Mouse (Mus musculus): ENCODE results near the gene Ptdss2. TPM values are rescaled to one million over a fixed set of nuclear protein-coding genes. Genes with fewer than 3 reads are reported as not detected.
A peak's percentile ranks its signal among the peaks of the same experiment; 100 is the strongest.

Ptdss2 gene
- polyA plus RNA-seq, 1 experiment from 2014 or later: 56.5 TPM

- Histone ChIP-seq H3K9ac (peak overlapping the region; percentile 42; the same call in 1 of the 2 replicates), H3K27ac (peak overlapping the region; percentile 84), H3K4me2 (peak overlapping the region; percentile 92), H3K4me1 (replicated peaks) (peaks cover 26% of the 10 kb centered on the region), H3K27me3 (no peaks in the 10 kb centered on the region), H3K9me3 (replicated peaks) (no peaks in the 10 kb centered on the region), H3K36me3 (peaks cover 20% of the 10 kb centered on the region), H3K4me3 (peak overlapping the region; percentile 95)
- 0 out of 2 replicates have a peak, but pooled peaks have one; percentile 3 for ATAC-seq (replicated peaks; ENCODE audit: insufficient number of reproducible peaks, insufficient read depth, low FRiP score, low read depth)
- 1% methylated on average over 28 of the region's 28 CpGs for WGBS
Observed at GRCm38 (mm10) chr7:141194830-141195229, 72.6 kb downstream of the Ptdss2 start.

GRCm38 (mm10) chr7:141195754-141196153 is 73.6 kb downstream of the Ptdss2 start:
- WGBS: 96% methylated on average over 2 of the region's 2 CpGs
- Histone ChIP-seq H3K9ac (no peak overlapping the region), H3K36me3 (peaks cover 11% of the 10 kb centered on the region), H3K4me2 (peak overlapping the region; percentile 92; the same call in 1 of the 2 replicates), H3K4me3 (no peak overlapping the region), H3K4me1 (replicated peaks) (peaks cover 26% of the 10 kb centered on the region), H3K27me3 (no peaks in the 10 kb centered on the region), H3K27ac (no peak overlapping the region), H3K9me3 (replicated peaks) (no peaks in the 10 kb centered on the region)
- ATAC-seq (replicated peaks; ENCODE audit: insufficient number of reproducible peaks, insufficient read depth, low FRiP score, low read depth): no peak

- H3K4me2 ChIP-seq: no peak overlapping the region
- no peak overlapping the region for H3K9ac ChIP-seq
- 92% methylated on average over 8 of the region's 8 CpGs for WGBS
- H3K9me3 ChIP-seq (replicated peaks): no peaks in the 10 kb centered on the region
- peaks cover 23% of the 10 kb centered on the region for H3K4me1 ChIP-seq (replicated peaks)
- no peak overlapping the region for H3K27ac ChIP-seq
- H3K4me3 ChIP-seq: no peak overlapping the region
- H3K27me3 ChIP-seq: no peaks in the 10 kb centered on the region
- ATAC-seq (replicated peaks; ENCODE audit: insufficient number of reproducible peaks, insufficient read depth, low FRiP score, low read depth): no peak
- H3K36me3 ChIP-seq: peaks cover 1% of the 10 kb centered on the region
Observed at GRCm38 (mm10) chr7:141196619-141197282, 74.6 kb downstream of the Ptdss2 start.

GRCm38 (mm10) chr7:141198121-141198520 is 75.9 kb downstream of the Ptdss2 start:
- WGBS: 90% methylated on average over 4 of the region's 4 CpGs
- no peaks in the 10 kb centered on the region for H3K9me3 ChIP-seq (replicated peaks)

DNA sequence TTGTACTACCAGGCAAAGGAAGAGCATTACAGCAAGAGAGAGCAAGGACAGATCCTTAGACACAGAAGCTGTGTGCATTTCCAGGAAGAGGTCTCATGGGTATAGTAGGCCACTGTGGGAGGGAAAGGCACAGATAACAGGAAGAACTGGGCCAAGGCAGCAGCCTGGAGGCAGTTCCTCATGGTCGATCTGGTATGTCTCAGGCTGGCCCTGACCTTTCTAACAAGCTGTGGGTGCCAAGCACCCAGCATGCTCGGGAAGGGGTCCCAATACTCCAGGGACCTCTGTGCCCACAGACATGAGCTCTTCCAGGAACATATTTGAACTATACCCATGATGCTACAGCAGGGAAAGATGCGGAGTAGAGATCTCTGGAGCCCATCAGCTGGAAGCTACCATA is 82.4 kb downstream of the Ptdss2 start:
- no peak overlapping the region for H3K4me3 ChIP-seq
- no peak for ATAC-seq (replicated peaks; ENCODE audit: insufficient number of reproducible peaks, insufficient read depth, low FRiP score, low read depth)
- no peak overlapping the region for H3K4me2 ChIP-seq
- H3K4me1 ChIP-seq (replicated peaks): no peaks in the 10 kb centered on the region
- H3K27ac ChIP-seq: no peak overlapping the region
- 61% methylated on average over 3 of the region's 3 CpGs for WGBS
- no peaks in the 10 kb centered on the region for H3K27me3 ChIP-seq
- no peak overlapping the region for H3K9ac ChIP-seq
- no peaks in the 10 kb centered on the region for H3K36me3 ChIP-seq
- H3K9me3 ChIP-seq (replicated peaks): no peaks in the 10 kb centered on the region

More at GRCm38 (mm10) chr7:141198121-141198520, 75.9 kb downstream of the Ptdss2 start:
- Histone ChIP-seq H3K4me3 (no peak overlapping the region), H3K27me3 (no peaks in the 10 kb centered on the region), H3K4me2 (no peak overlapping the region), H3K9ac (no peak overlapping the region), H3K36me3 (no peaks in the 10 kb centered on the region), H3K4me1 (replicated peaks) (peaks cover 9% of the 10 kb centered on the region), H3K27ac (no peak overlapping the region)
- ATAC-seq (replicated peaks; ENCODE audit: insufficient number of reproducible peaks, insufficient read depth, low FRiP score, low read depth): no peak

DNA sequence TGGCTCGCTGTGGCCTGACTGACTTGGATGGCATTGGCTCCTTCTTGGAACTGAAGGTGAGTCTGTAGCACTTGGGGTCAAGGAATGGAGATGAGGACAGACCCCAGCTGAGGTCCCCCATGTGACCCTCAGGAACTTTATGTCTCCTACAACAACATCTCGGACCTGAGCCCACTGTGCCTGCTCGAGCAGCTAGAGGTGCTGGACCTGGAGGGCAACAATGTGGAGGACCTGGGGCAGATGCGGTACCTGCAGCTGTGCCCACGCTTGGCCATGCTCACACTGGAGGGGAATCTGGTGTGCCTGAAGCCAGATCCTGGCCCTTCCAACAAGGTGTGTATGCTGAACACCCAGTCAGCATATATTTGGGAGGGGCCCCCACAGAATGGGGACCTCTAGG is 83.3 kb downstream of the Ptdss2 start:
- ATAC-seq (replicated peaks; ENCODE audit: insufficient number of reproducible peaks, insufficient read depth, low FRiP score, low read depth): no peak
- no peaks in the 10 kb centered on the region for H3K4me1 ChIP-seq (replicated peaks)
- no peak overlapping the region for H3K27ac ChIP-seq
- no peaks in the 10 kb centered on the region for H3K36me3 ChIP-seq
- H3K9ac ChIP-seq: no peak overlapping the region
- no peaks in the 10 kb centered on the region for H3K9me3 ChIP-seq (replicated peaks)
- WGBS: 89% methylated on average over 5 of the region's 5 CpGs
- no peak overlapping the region for H3K4me3 ChIP-seq
- no peaks in the 10 kb centered on the region for H3K27me3 ChIP-seq
- no peak overlapping the region for H3K4me2 ChIP-seq

- 85% methylated on average over 18 of the region's 18 CpGs for WGBS
Observed at GRCm38 (mm10) chr7:141206182-141206937, 84.2 kb downstream of the Ptdss2 start.

More at GRCm38 (mm10) chr7:141206182-141206937, 84.2 kb downstream of the Ptdss2 start:
- Histone ChIP-seq H3K36me3 (no peaks in the 10 kb centered on the region), H3K4me3 (no peak overlapping the region), H3K4me1 (replicated peaks) (no peaks in the 10 kb centered on the region), H3K27me3 (no peaks in the 10 kb centered on the region), H3K4me2 (no peak overlapping the region), H3K9ac (no peak overlapping the region), H3K27ac (no peak overlapping the region), H3K9me3 (replicated peaks) (no peaks in the 10 kb centered on the region)
- ATAC-seq (replicated peaks; ENCODE audit: insufficient number of reproducible peaks, insufficient read depth, low FRiP score, low read depth): no peak

Other genes with a start within 250 kb of the Ptdss2 start
- gene Psmd13, start 240.4 kb upstream of the Ptdss2 start, polyA plus RNA-seq (2015; fragmentation: Nextera tagmentation; extraction: Ambion mirVana): 154 and 179 TPM in 2 replicates
- gene Sirt3, start 240.1 kb upstream of the Ptdss2 start, polyA plus RNA-seq (2015; fragmentation: Nextera tagmentation; extraction: Ambion mirVana): 54.1 and 55.8 TPM in 2 replicates
- gene Cox8b, start 221.9 kb upstream of the Ptdss2 start, polyA plus RNA-seq (2015; fragmentation: Nextera tagmentation; extraction: Ambion mirVana): 309 and 515 TPM in 2 replicates
- 0.24 and 2.8 TPM in 2 replicates for gene Nlrp6, start 201.5 kb upstream of the Ptdss2 start, polyA plus RNA-seq (2015; fragmentation: Nextera tagmentation; extraction: Ambion mirVana)
- gene Pgghg, start 181.0 kb upstream of the Ptdss2 start, polyA plus RNA-seq (2015; fragmentation: Nextera tagmentation; extraction: Ambion mirVana): 9.3 and 15.5 TPM in 2 replicates
- gene Ifitm5, start 172.1 kb upstream of the Ptdss2 start, polyA plus RNA-seq (2015; fragmentation: Nextera tagmentation; extraction: Ambion mirVana): 1.6 and 2.5 TPM in 2 replicates
- gene Gm45717, start 166.4 kb upstream of the Ptdss2 start, polyA plus RNA-seq (2015; fragmentation: Nextera tagmentation; extraction: Ambion mirVana): not detected in 2 replicates
- 459 and 624 TPM in 2 replicates for gene Ifitm2, start 166.4 kb upstream of the Ptdss2 start, polyA plus RNA-seq (2015; fragmentation: Nextera tagmentation; extraction: Ambion mirVana)
- 11.7 and 49.8 TPM in 2 replicates for gene Ifitm1, start 155.2 kb upstream of the Ptdss2 start, polyA plus RNA-seq (2015; fragmentation: Nextera tagmentation; extraction: Ambion mirVana)
- gene Ifitm3, start 111.6 kb upstream of the Ptdss2 start, polyA plus RNA-seq (2015; fragmentation: Nextera tagmentation; extraction: Ambion mirVana): 103 and 212 TPM in 2 replicates
- 0.53 and 1.4 TPM in 2 replicates for gene Ifitm6, start 104.5 kb upstream of the Ptdss2 start, polyA plus RNA-seq (2015; fragmentation: Nextera tagmentation; extraction: Ambion mirVana)
- not detected in 2 replicates for gene Gm17387, start 93.3 kb upstream of the Ptdss2 start, polyA plus RNA-seq (2015; fragmentation: Nextera tagmentation; extraction: Ambion mirVana)
- gene B4galnt4, start 61.3 kb upstream of the Ptdss2 start, polyA plus RNA-seq (2015; fragmentation: Nextera tagmentation; extraction: Ambion mirVana): 1.0 and 2.0 TPM in 2 replicates
- gene Pkp3, start 44.2 kb upstream of the Ptdss2 start, polyA plus RNA-seq (2015; fragmentation: Nextera tagmentation; extraction: Ambion mirVana): 0.97 and 5.9 TPM in 2 replicates
- gene Sigirr, start 21.8 kb upstream of the Ptdss2 start, polyA plus RNA-seq (2015; fragmentation: Nextera tagmentation; extraction: Ambion mirVana): 3.6 and 5.6 TPM in 2 replicates
- gene Ano9, start 4.6 kb upstream of the Ptdss2 start, polyA plus RNA-seq (2015; fragmentation: Nextera tagmentation; extraction: Ambion mirVana): 0.16 and 0.82 TPM in 2 replicates
- gene Rnh1, start 50.5 kb downstream of the Ptdss2 start, polyA plus RNA-seq (2015; fragmentation: Nextera tagmentation; extraction: Ambion mirVana): 86.6 and 111 TPM in 2 replicates
- gene Hras, start 71.6 kb downstream of the Ptdss2 start, polyA plus RNA-seq (2015; fragmentation: Nextera tagmentation; extraction: Ambion mirVana): 74.4 and 92.5 TPM in 2 replicates
- 2.7 and 4.0 TPM in 2 replicates for gene Lrrc56, start 71.8 kb downstream of the Ptdss2 start, polyA plus RNA-seq (2015; fragmentation: Nextera tagmentation; extraction: Ambion mirVana)
- 0.23 and 0.58 TPM in 2 replicates for gene Lmntd2, start 91.7 kb downstream of the Ptdss2 start, polyA plus RNA-seq (2015; fragmentation: Nextera tagmentation; extraction: Ambion mirVana)
- gene Rassf7, start 93.5 kb downstream of the Ptdss2 start, polyA plus RNA-seq (2015; fragmentation: Nextera tagmentation; extraction: Ambion mirVana): 11.4 and 18.4 TPM in 2 replicates
- gene Phrf1, start 106.4 kb downstream of the Ptdss2 start, polyA plus RNA-seq (2015; fragmentation: Nextera tagmentation; extraction: Ambion mirVana): 36.7 and 44.9 TPM in 2 replicates
- gene Irf7, start 144.1 kb downstream of the Ptdss2 start, polyA plus RNA-seq (2015; fragmentation: Nextera tagmentation; extraction: Ambion mirVana): 3.0 and 6.5 TPM in 2 replicates
- gene Cdhr5, start 154.4 kb downstream of the Ptdss2 start, polyA plus RNA-seq (2015; fragmentation: Nextera tagmentation; extraction: Ambion mirVana): 0.05 TPM in 1 of 2 replicates, not detected in the other
- 1.5 and 1.6 TPM in 2 replicates for gene Sct, start 156.8 kb downstream of the Ptdss2 start, polyA plus RNA-seq (2015; fragmentation: Nextera tagmentation; extraction: Ambion mirVana)
- gene Drd4, start 169.6 kb downstream of the Ptdss2 start, polyA plus RNA-seq (2015; fragmentation: Nextera tagmentation; extraction: Ambion mirVana): 0.18 and 0.22 TPM in 2 replicates
- 29.4 and 42.1 TPM in 2 replicates for gene Deaf1, start 205.3 kb downstream of the Ptdss2 start, polyA plus RNA-seq (2015; fragmentation: Nextera tagmentation; extraction: Ambion mirVana)
- gene Tmem80, start 205.4 kb downstream of the Ptdss2 start, polyA plus RNA-seq (2015; fragmentation: Nextera tagmentation; extraction: Ambion mirVana): 29.3 and 35.6 TPM in 2 replicates
- 1.1 and 4.7 TPM in 2 replicates for gene Eps8l2, start 216.5 kb downstream of the Ptdss2 start, polyA plus RNA-seq (2015; fragmentation: Nextera tagmentation; extraction: Ambion mirVana)